Mouse (Mus musculus): ENCODE data around the gene Ndufc1. TPM values are rescaled to one million over a fixed set of nuclear protein-coding genes. Genes with fewer than 3 reads are reported as not detected.

Ndufc1 gene
- polyA plus RNA-seq, 1 experiment from 2014 or later, result 723 TPM

- ATAC-seq (ENCODE audit: low FRiP score, low read depth), result no peak
- Histone ChIP-seq H3K27ac (no peak overlapping the region), H3K4me3 (no peak overlapping the region), H3K4me1 (no peaks in the 10 kb centered on the region), H3K4me2 (replicated peaks) (peak overlapping the region; percentile 22), H3K9me3 (peaks cover 5% of the 10 kb centered on the region; the same call in 1 of the 2 replicates), H3K9ac (no peak overlapping the region), H3K27me3 (replicated peaks) (no peaks in the 10 kb centered on the region), H3K36me3 (no peaks in the 10 kb centered on the region)
- 86% methylated on average over 3 of the region's 3 CpGs for WGBS
Measured at GRCm38 (mm10) chr3:51378665-51378946, 30.2 kb downstream of the Ndufc1 start.

- no peak overlapping the region for H3K27ac ChIP-seq
- 53% methylated on average over 31 of the region's 31 CpGs for WGBS
- H3K27me3 ChIP-seq (replicated peaks), result no peaks in the 10 kb centered on the region
- no peaks in the 10 kb centered on the region for H3K36me3 ChIP-seq
- H3K4me3 ChIP-seq, result no peak overlapping the region
- no peak for ATAC-seq (ENCODE audit: low FRiP score, low read depth)
- peak overlapping the region; percentile 22 for H3K4me2 ChIP-seq (replicated peaks)
- H3K9me3 ChIP-seq, result peaks cover 5% of the 10 kb centered on the region; the same call in 1 of the 2 replicates
- no peak overlapping the region for H3K9ac ChIP-seq
- no peaks in the 10 kb centered on the region for H3K4me1 ChIP-seq
Measured at GRCm38 (mm10) chr3:51377878-51378664, 30.7 kb downstream of the Ndufc1 start.

GRCm38 (mm10) chr3:51375307-51376265, 33.2 kb downstream of the Ndufc1 start:
- Histone ChIP-seq H3K4me3 (no peak overlapping the region), H3K27ac (no peak overlapping the region), H3K27me3 (replicated peaks) (no peaks in the 10 kb centered on the region), H3K4me2 (replicated peaks) (no peak overlapping the region), H3K9ac (no peak overlapping the region), H3K4me1 (no peaks in the 10 kb centered on the region), H3K9me3 (peaks cover 5% of the 10 kb centered on the region; the same call in 1 of the 2 replicates), H3K36me3 (no peaks in the 10 kb centered on the region)
- no peak for ATAC-seq (ENCODE audit: low FRiP score, low read depth)
- WGBS, result 87% methylated on average over 19 of the region's 19 CpGs

GRCm38 (mm10) chr3:51373544-51373943, 35.2 kb downstream of the Ndufc1 start:
- Histone ChIP-seq H3K4me2 (replicated peaks) (no peak overlapping the region), H3K27me3 (replicated peaks) (no peaks in the 10 kb centered on the region), H3K27ac (no peak overlapping the region), H3K9ac (no peak overlapping the region), H3K4me1 (no peaks in the 10 kb centered on the region), H3K9me3 (peaks cover 5% of the 10 kb centered on the region; the same call in 1 of the 2 replicates), H3K4me3 (no peak overlapping the region), H3K36me3 (no peaks in the 10 kb centered on the region)
- WGBS, result 80% methylated on average over 5 of the region's 5 CpGs
- ATAC-seq (ENCODE audit: low FRiP score, low read depth), result no peak

- no peak for ATAC-seq (ENCODE audit: low FRiP score, low read depth)
- 84% methylated on average over 5 of the region's 5 CpGs for WGBS
- Histone ChIP-seq H3K27ac (no peak overlapping the region), H3K4me2 (replicated peaks) (no peak overlapping the region), H3K9me3 (peaks cover 5% of the 10 kb centered on the region; the same call in 1 of the 2 replicates), H3K27me3 (replicated peaks) (no peaks in the 10 kb centered on the region), H3K4me1 (no peaks in the 10 kb centered on the region), H3K4me3 (no peak overlapping the region), H3K9ac (no peak overlapping the region), H3K36me3 (no peaks in the 10 kb centered on the region)
Measured at GRCm38 (mm10) chr3:51372883-51373282, 35.9 kb downstream of the Ndufc1 start.

- Histone ChIP-seq H3K9me3 (peaks cover 5% of the 10 kb centered on the region; the same call in 1 of the 2 replicates), H3K36me3 (no peaks in the 10 kb centered on the region), H3K4me2 (replicated peaks) (no peak overlapping the region), H3K27me3 (replicated peaks) (no peaks in the 10 kb centered on the region), H3K27ac (no peak overlapping the region), H3K4me1 (no peaks in the 10 kb centered on the region), H3K9ac (no peak overlapping the region), H3K4me3 (no peak overlapping the region)
- ATAC-seq (ENCODE audit: low FRiP score, low read depth), result no peak
- 73% methylated on average over 2 of the region's 2 CpGs for WGBS
Measured at GRCm38 (mm10) chr3:51371826-51372225, 37.0 kb downstream of the Ndufc1 start.

- H3K27ac ChIP-seq, result no peak overlapping the region
- H3K4me1 ChIP-seq, result peaks cover 7% of the 10 kb centered on the region; the same call in 1 of the 2 replicates
- H3K4me2 ChIP-seq (replicated peaks), result no peak overlapping the region
- no peak overlapping the region for H3K4me3 ChIP-seq
- no peak overlapping the region for H3K9ac ChIP-seq
- H3K36me3 ChIP-seq, result no peaks in the 10 kb centered on the region
- no peak for ATAC-seq (ENCODE audit: low FRiP score, low read depth)
- H3K27me3 ChIP-seq (replicated peaks), result no peaks in the 10 kb centered on the region
- H3K9me3 ChIP-seq, result no peaks in the 10 kb centered on the region
- 83% methylated on average over 4 of the region's 4 CpGs for WGBS
Measured at GRCm38 (mm10) chr3:51368011-51368410, 40.8 kb downstream of the Ndufc1 start.

- Histone ChIP-seq H3K9ac (no peak overlapping the region), H3K27ac (no peak overlapping the region), H3K4me1 (peaks cover 7% of the 10 kb centered on the region; the same call in 1 of the 2 replicates), H3K27me3 (replicated peaks) (no peaks in the 10 kb centered on the region), H3K4me3 (no peak overlapping the region), H3K36me3 (no peaks in the 10 kb centered on the region), H3K9me3 (no peaks in the 10 kb centered on the region), H3K4me2 (replicated peaks) (no peak overlapping the region)
- 64% methylated on average over 4 of the region's 4 CpGs for WGBS
- no peak for ATAC-seq (ENCODE audit: low FRiP score, low read depth)
Measured at GRCm38 (mm10) chr3:51366926-51367325, 41.9 kb downstream of the Ndufc1 start.

- H3K4me3 ChIP-seq, result no peak overlapping the region; the same call in 1 of the 2 replicates
- H3K4me2 ChIP-seq (replicated peaks), result peak overlapping the region; percentile 76
- 13% methylated on average over 3 of the region's 3 CpGs for WGBS
- H3K9me3 ChIP-seq, result no peaks in the 10 kb centered on the region
- H3K4me1 ChIP-seq, result peaks cover 7% of the 10 kb centered on the region; the same call in 1 of the 2 replicates
- H3K27ac ChIP-seq, result no peak overlapping the region
- no peaks in the 10 kb centered on the region for H3K36me3 ChIP-seq
- H3K27me3 ChIP-seq (replicated peaks), result no peaks in the 10 kb centered on the region
- ATAC-seq (ENCODE audit: low FRiP score, low read depth), result no peak
- H3K9ac ChIP-seq, result no peak overlapping the region
Measured at GRCm38 (mm10) chr3:51365517-51365882, 43.3 kb downstream of the Ndufc1 start.

- Histone ChIP-seq H3K27ac (no peak overlapping the region), H3K4me1 (peaks cover 7% of the 10 kb centered on the region; the same call in 1 of the 2 replicates), H3K27me3 (replicated peaks) (no peaks in the 10 kb centered on the region), H3K9me3 (no peaks in the 10 kb centered on the region), H3K9ac (peak overlapping the region; percentile 51), H3K4me2 (replicated peaks) (peak overlapping the region; percentile 76), H3K36me3 (no peaks in the 10 kb centered on the region), H3K4me3 (peak overlapping the region; percentile 36)
- peak; percentile 89 for ATAC-seq (ENCODE audit: low FRiP score, low read depth)
- 8% methylated on average over 31 of the region's 31 CpGs for WGBS
Measured at GRCm38 (mm10) chr3:51364703-51365516, 43.9 kb downstream of the Ndufc1 start.

- H3K4me2 ChIP-seq (replicated peaks), result 0 out of 2 replicates have a peak overlapping the region, but pooled peaks have one; percentile 0
- peaks cover 7% of the 10 kb centered on the region; the same call in 1 of the 2 replicates for H3K4me1 ChIP-seq
- no peak for ATAC-seq (ENCODE audit: low FRiP score, low read depth)
- H3K27me3 ChIP-seq (replicated peaks), result peaks cover 5% of the 10 kb centered on the region; the same call in 1 of the 2 replicates
- 26% methylated on average over 9 of the region's 9 CpGs for WGBS
- no peak overlapping the region for H3K4me3 ChIP-seq
- H3K27ac ChIP-seq, result no peak overlapping the region
- no peaks in the 10 kb centered on the region for H3K36me3 ChIP-seq
- no peak overlapping the region for H3K9ac ChIP-seq
- H3K9me3 ChIP-seq, result no peaks in the 10 kb centered on the region
Measured at GRCm38 (mm10) chr3:51361066-51361465, 47.7 kb downstream of the Ndufc1 start.
